Mouse (Mus musculus): ENCODE results near the gene Shmt2. TPM values are rescaled to one million over a fixed set of nuclear protein-coding genes. Genes with fewer than 3 reads are reported as not detected.

The Shmt2 gene
- polyA plus RNA-seq (2014; fragmentation: Illumina TruSeq; extraction: RNeasy Lipid Tissue Mini Kit (QIAGEN cat#74804); ENCODE audit: low read depth, low replicate concordance), result 7.9 TPM

DNA sequence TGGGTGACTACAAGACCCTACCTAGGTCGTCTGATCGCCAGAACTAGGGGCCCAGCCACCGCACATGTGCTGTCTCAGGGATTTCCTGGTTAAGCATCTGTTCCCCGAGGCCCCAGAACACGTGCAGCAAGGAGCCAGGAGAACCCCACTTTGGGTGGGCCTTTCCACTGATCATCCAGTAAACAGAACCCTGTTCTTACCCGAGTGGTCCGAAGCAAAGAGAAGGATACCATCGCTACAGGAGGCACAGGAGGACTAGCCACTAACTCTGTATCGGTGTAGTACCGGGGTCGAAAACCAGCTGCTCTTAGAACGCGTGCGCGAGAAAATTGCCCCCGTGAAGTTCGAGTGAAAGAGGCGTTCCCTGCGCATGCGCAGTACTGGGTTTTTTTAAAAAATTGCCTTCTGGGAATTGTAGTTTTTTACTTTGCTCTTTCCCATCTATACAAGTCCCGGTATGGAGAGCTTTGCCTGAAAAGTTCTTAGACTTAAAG lies at the start of gene Shmt2:
Gene Shmt2, minus strand, starts transcription at position 357 of the 494 bp plus-strand sequence.

GRCm38 (mm10) chr10:127534036-127534928 lies 12.0 kb upstream of the Shmt2 start, which contains the start of gene Nxph4:
TSS of gene Nxph4 (minus strand) at chr10:127534559.

DNA sequence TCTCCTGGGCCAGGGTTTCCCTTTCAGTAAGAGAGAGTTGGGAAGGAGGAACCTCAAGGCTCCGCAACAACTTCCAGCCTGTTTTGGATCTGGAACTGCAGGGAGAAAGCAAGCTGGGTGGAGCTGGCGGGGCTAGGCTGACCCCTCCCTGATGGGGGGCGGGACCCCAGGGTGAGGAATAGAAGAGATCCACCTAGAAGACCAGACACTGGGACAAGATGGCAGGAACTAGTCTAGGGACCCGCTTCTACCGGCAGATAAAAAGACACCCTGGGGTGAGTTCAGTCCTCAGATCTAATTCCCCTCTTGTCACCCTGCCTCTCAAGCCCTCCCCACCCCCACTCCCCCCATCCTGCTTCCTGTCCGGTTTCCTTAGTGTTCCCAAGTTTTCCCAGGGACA lies 7.5 kb downstream of the Shmt2 start, which contains the start of gene Ndufa4l2:
Gene Ndufa4l2, plus strand, starts transcription at position 204 of the 400 bp plus-strand sequence.

DNA sequence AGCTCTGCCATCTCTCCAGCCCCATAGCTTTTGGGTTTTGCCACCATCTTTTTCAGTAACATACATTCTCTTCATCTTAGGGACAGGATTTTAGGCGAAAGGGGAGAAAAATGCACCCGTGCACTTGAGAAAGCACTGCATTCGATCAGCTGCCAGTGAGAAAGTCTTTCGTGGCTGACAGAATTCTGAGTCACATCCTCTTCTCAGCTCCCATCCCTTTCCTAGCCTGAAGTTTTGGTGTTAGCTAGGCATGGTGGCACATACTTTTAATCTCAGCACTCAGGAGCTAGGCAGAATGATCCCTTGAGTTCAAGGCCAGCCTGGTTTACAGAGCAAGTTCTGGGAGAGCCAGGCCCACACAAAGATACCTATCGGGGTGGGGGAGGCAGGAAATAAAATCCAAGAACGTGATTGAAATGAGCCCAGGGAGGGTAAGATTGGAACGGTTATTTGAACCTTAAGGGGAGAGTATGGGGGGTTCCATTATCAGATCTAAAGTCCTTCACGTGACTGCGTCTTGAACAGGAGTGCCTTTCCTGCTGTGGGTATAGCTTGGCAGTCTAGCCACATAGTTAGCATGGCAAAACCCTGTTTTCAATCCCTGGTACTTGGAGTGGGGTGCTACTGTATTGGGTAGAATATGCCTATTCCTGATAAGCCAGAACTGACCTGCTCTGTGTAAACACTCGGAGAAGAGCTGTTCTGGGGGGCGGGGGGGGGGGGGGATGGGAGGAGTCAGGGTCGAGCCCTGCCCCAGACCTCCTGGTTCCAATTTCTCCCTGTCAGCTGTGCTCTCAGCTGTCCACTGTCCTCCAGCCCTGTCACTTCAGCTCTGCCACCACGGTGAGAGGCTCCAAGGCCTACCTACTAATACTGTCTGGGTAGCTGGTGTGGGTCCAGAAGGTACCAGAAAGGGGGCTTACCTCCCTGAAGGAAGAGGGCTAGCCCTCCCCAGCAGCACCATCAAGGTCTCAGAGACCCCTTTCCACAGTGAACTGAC lies 21.1 kb downstream of the Shmt2 start, which contains the start of gene Stac3:
Gene Stac3, plus strand, starts transcription at position 793 of the 1,000 bp plus-strand sequence.

Other genes starting within 250 kb of the Shmt2 start
- 1.0 TPM for gene Mbd6, start 233.4 kb downstream of the Shmt2 start, polyA plus RNA-seq (2014; fragmentation: Illumina TruSeq; extraction: RNeasy Lipid Tissue Mini Kit (QIAGEN cat#74804); ENCODE audit: low read depth, low replicate concordance)
- 7.0 TPM for gene Mars, start 210.7 kb downstream of the Shmt2 start, polyA plus RNA-seq (2014; fragmentation: Illumina TruSeq; extraction: RNeasy Lipid Tissue Mini Kit (QIAGEN cat#74804); ENCODE audit: low read depth, low replicate concordance)
- not detected for gene Arhgap9, start 200.5 kb downstream of the Shmt2 start, polyA plus RNA-seq (2014; fragmentation: Illumina TruSeq; extraction: RNeasy Lipid Tissue Mini Kit (QIAGEN cat#74804); ENCODE audit: low read depth, low replicate concordance)
- gene Gli1, start 180.5 kb downstream of the Shmt2 start, polyA plus RNA-seq (2014; fragmentation: Illumina TruSeq; extraction: RNeasy Lipid Tissue Mini Kit (QIAGEN cat#74804); ENCODE audit: low read depth, low replicate concordance), result not detected
- not detected for gene Inhbe, start 168.0 kb downstream of the Shmt2 start, polyA plus RNA-seq (2014; fragmentation: Illumina TruSeq; extraction: RNeasy Lipid Tissue Mini Kit (QIAGEN cat#74804); ENCODE audit: low read depth, low replicate concordance)
- gene Inhbc, start 152.0 kb downstream of the Shmt2 start, polyA plus RNA-seq (2014; fragmentation: Illumina TruSeq; extraction: RNeasy Lipid Tissue Mini Kit (QIAGEN cat#74804); ENCODE audit: low read depth, low replicate concordance), result not detected
- gene R3hdm2, start 142.1 kb downstream of the Shmt2 start, polyA plus RNA-seq (2014; fragmentation: Illumina TruSeq; extraction: RNeasy Lipid Tissue Mini Kit (QIAGEN cat#74804); ENCODE audit: low read depth, low replicate concordance), result 149 TPM
- gene Stac3, start 20.8 kb downstream of the Shmt2 start, polyA plus RNA-seq (2014; fragmentation: Illumina TruSeq; extraction: RNeasy Lipid Tissue Mini Kit (QIAGEN cat#74804); ENCODE audit: low read depth, low replicate concordance), result not detected
- not detected for gene Ndufa4l2, start 7.5 kb downstream of the Shmt2 start, polyA plus RNA-seq (2014; fragmentation: Illumina TruSeq; extraction: RNeasy Lipid Tissue Mini Kit (QIAGEN cat#74804); ENCODE audit: low read depth, low replicate concordance)
- not detected for gene Nxph4, start 12.1 kb upstream of the Shmt2 start, polyA plus RNA-seq (2014; fragmentation: Illumina TruSeq; extraction: RNeasy Lipid Tissue Mini Kit (QIAGEN cat#74804); ENCODE audit: low read depth, low replicate concordance)
- gene Lrp1, start 98.7 kb upstream of the Shmt2 start, polyA plus RNA-seq (2014; fragmentation: Illumina TruSeq; extraction: RNeasy Lipid Tissue Mini Kit (QIAGEN cat#74804); ENCODE audit: low read depth, low replicate concordance), result 1.5 TPM
- 22.0 TPM for gene Stat6, start 120.5 kb upstream of the Shmt2 start, polyA plus RNA-seq (2014; fragmentation: Illumina TruSeq; extraction: RNeasy Lipid Tissue Mini Kit (QIAGEN cat#74804); ENCODE audit: low read depth, low replicate concordance)
- 5.9 TPM for gene Nemp1, start 144.5 kb upstream of the Shmt2 start, polyA plus RNA-seq (2014; fragmentation: Illumina TruSeq; extraction: RNeasy Lipid Tissue Mini Kit (QIAGEN cat#74804); ENCODE audit: low read depth, low replicate concordance)
- 1.2 TPM for gene Nab2, start 146.1 kb upstream of the Shmt2 start, polyA plus RNA-seq (2014; fragmentation: Illumina TruSeq; extraction: RNeasy Lipid Tissue Mini Kit (QIAGEN cat#74804); ENCODE audit: low read depth, low replicate concordance)
- gene Myo1a, start 182.7 kb upstream of the Shmt2 start, polyA plus RNA-seq (2014; fragmentation: Illumina TruSeq; extraction: RNeasy Lipid Tissue Mini Kit (QIAGEN cat#74804); ENCODE audit: low read depth, low replicate concordance), result not detected
- not detected for gene Tac2, start 202.0 kb upstream of the Shmt2 start, polyA plus RNA-seq (2014; fragmentation: Illumina TruSeq; extraction: RNeasy Lipid Tissue Mini Kit (QIAGEN cat#74804); ENCODE audit: low read depth, low replicate concordance)
- gene Zbtb39, start 217.1 kb upstream of the Shmt2 start, polyA plus RNA-seq (2014; fragmentation: Illumina TruSeq; extraction: RNeasy Lipid Tissue Mini Kit (QIAGEN cat#74804); ENCODE audit: low read depth, low replicate concordance), result 2.1 TPM
- gene Gpr182, start 229.3 kb upstream of the Shmt2 start, polyA plus RNA-seq (2014; fragmentation: Illumina TruSeq; extraction: RNeasy Lipid Tissue Mini Kit (QIAGEN cat#74804); ENCODE audit: low read depth, low replicate concordance), result 0.61 TPM
- 1.1 TPM for gene Rdh1, start 237.3 kb upstream of the Shmt2 start, polyA plus RNA-seq (2014; fragmentation: Illumina TruSeq; extraction: RNeasy Lipid Tissue Mini Kit (QIAGEN cat#74804); ENCODE audit: low read depth, low replicate concordance)
- gene Rdh16f1, start 237.3 kb upstream of the Shmt2 start, polyA plus RNA-seq (2014; fragmentation: Illumina TruSeq; extraction: RNeasy Lipid Tissue Mini Kit (QIAGEN cat#74804); ENCODE audit: low read depth, low replicate concordance), result not detected